ENCODE assay signal across 8 mouse cellular contexts in the genomic region with DNA sequence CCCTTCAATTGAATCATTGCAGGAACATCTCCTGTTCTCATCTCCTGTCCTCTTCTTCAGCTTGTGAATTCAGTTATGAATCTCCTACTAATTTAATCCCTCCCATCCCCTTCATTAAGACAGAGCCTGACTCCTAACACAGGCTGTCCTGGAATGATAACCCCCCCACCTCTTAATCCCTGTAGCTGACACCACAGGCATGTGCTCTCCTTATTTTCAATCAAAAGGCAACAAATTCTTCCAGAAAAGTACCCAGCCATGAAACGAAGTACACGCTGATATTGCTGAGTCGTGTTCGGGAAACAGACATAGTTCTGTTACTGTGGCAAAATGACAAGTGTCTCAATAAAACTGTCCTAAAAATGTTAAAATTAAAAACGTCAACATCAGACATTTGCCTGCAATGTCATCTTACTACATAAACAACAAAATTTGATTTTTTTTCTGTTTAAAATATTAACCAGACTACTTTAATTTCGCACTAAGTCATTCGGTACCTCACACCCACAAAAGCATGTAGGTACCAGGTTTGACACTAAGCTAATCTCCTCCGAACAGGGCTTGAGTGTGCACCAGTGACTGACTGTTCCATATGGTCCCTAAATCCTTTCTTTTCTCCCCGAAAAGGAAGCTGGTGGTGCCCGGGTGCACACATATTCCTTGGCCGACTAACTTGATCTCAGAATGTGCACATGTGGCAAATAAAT. TPM values are rescaled to one million over a fixed set of nuclear protein-coding genes. Genes with fewer than 3 reads are reported as not detected.
DNase-seq lines count a peak whose midpoint lies in the region; ATAC-seq and TF ChIP-seq lines count a peak whose summit lies in the region.

No protein-coding gene starts in this region.

- peak overlapping the region; percentile 52 for H3K9ac ChIP-seq in limb, embryonic 14.5 days (ENCODE audit: low read depth, low read length, severe bottlenecking)

- TF ChIP-seq CTCF in C2C12 (IDR thresholded peaks at IDR 0.05; ENCODE audit: control insufficient read depth, insufficient read depth, insufficient read length) = no peak
- no peak for TF ChIP-seq CTCF in small intestine, adult 2 months (IDR thresholded peaks at IDR 0.05; ENCODE audit: extremely low read depth, insufficient read length, insufficient replicate concordance, low read depth, low read length)

- H3K4me3 ChIP-seq in C2C12 (ENCODE audit: insufficient read depth, poor library complexity, severe bottlenecking) = peak overlapping the region; percentile 58
- peak overlapping the region; percentile 96 for H3K4me3 ChIP-seq in erythroblast, embryonic 14.5 days (replicated peaks)
- peak overlapping the region; percentile 57 for H3K4me3 ChIP-seq in limb, embryonic 14.5 days (replicated peaks; ENCODE audit: low read length)
- peak overlapping the region; percentile 79 for H3K4me3 ChIP-seq in small intestine, adult 2 months (ENCODE audit: low read depth, low read length)

- ATAC-seq in frontal cortex, adult (ENCODE audit: low TSS enrichment) = peak; percentile 32
- ATAC-seq in limb, embryonic 14.5 days (ENCODE audit: low FRiP score, low read depth) = 0 out of 2 replicates have a peak, but pooled peaks have one; percentile 1

- peak overlapping the region; percentile 54 for H3K4me2 ChIP-seq in limb, embryonic 14.5 days (replicated peaks; ENCODE audit: low read depth, low read length, severe bottlenecking)

- no peaks in the 10 kb centered on the region for H3K27me3 ChIP-seq in C2C12 (ENCODE audit: control insufficient read depth, insufficient read depth, insufficient read length)
- no peaks in the 10 kb centered on the region for H3K27me3 ChIP-seq in erythroblast, embryonic 14.5 days (ENCODE audit: control insufficient read depth)
- H3K27me3 ChIP-seq in limb, embryonic 14.5 days (ENCODE audit: control insufficient read depth, insufficient read depth, low read length) = no peaks in the 10 kb centered on the region
- no peaks in the 10 kb centered on the region for H3K27me3 ChIP-seq in small intestine, adult 2 months (ENCODE audit: control insufficient read depth, insufficient read depth, low read length)

- H3K36me3 ChIP-seq in C2C12 (ENCODE audit: control insufficient read depth, insufficient read depth) = peaks cover 37% of the 10 kb centered on the region
- H3K36me3 ChIP-seq in erythroblast, embryonic 14.5 days (ENCODE audit: control insufficient read depth) = peaks cover 44% of the 10 kb centered on the region
- peaks cover 41% of the 10 kb centered on the region for H3K36me3 ChIP-seq in limb, embryonic 14.5 days (ENCODE audit: control insufficient read depth, insufficient read depth, low read length)
- H3K36me3 ChIP-seq in small intestine, adult 2 months (ENCODE audit: control insufficient read depth, insufficient read depth, low read length) = peaks cover 25% of the 10 kb centered on the region

- peaks cover 12% of the 10 kb centered on the region for H3K4me1 ChIP-seq in erythroblast, embryonic 14.5 days (ENCODE audit: control insufficient read depth)
- 0 out of 2 replicates have a peak, but pooled peaks cover 4% of the 10 kb centered on the region for H3K4me1 ChIP-seq in limb, embryonic 14.5 days (ENCODE audit: control insufficient read depth, insufficient read depth, low read length)
- peaks cover 2% of the 10 kb centered on the region; the same call in 1 of the 2 replicates for H3K4me1 ChIP-seq in small intestine, adult 2 months (ENCODE audit: control insufficient read depth, insufficient read depth, insufficient read length, low read length)

- TF ChIP-seq POLR2A in limb, embryonic 14.5 days (IDR thresholded peaks at IDR 0.05; ENCODE audit: borderline replicate concordance, extremely low read depth, insufficient read depth, insufficient read length) = no peak
- TF ChIP-seq POLR2A in small intestine, adult 2 months (IDR thresholded peaks at IDR 0.05; ENCODE audit: low read depth, low read length) = no peak

- H3K9me3 ChIP-seq in erythroblast, embryonic 14.5 days (ENCODE audit: control insufficient read depth, low read length) = no peaks in the 10 kb centered on the region
- no peaks in the 10 kb centered on the region for H3K9me3 ChIP-seq in limb, embryonic 14.5 days (ENCODE audit: control insufficient read depth, low read length)

- H3ac ChIP-seq in C2C12 (ENCODE audit: control insufficient read depth, insufficient read length, low read depth) = peak overlapping the region; percentile 67

- peak overlapping the region; percentile 84 for H3K27ac ChIP-seq in limb, embryonic 14.5 days (replicated peaks; ENCODE audit: low read depth, low read length)
- H3K27ac ChIP-seq in small intestine, adult 2 months (ENCODE audit: insufficient read depth, low read depth, low read length) = peak overlapping the region; percentile 47

- 28% methylated on average over 11 of the region's 11 CpGs for WGBS in limb, embryonic 14.5 days
- 9% methylated on average over 11 of the region's 11 CpGs for WGBS in small intestine, adult 2 months

- peaks cover 36% of the 10 kb centered on the region for H3K79me3 ChIP-seq in C2C12 (ENCODE audit: low read depth)

- no peak for DNase-seq in frontal cortex, postnatal 36 days (ENCODE audit: low spot score in 2 of 2)
- no peak for DNase-seq in limb, embryonic 14.5 days (ENCODE audit: low spot score)
- no peak for DNase-seq in right cerebral cortex, postnatal 25 days
- DNase-seq in frontal cortex, adult 2 months (ENCODE audit: extremely low spot score in 1 of 2, low spot score in 1 of 2) = no peak

- peaks cover 50% of the 10 kb centered on the region for H3K79me2 ChIP-seq in C2C12 (ENCODE audit: control insufficient read depth, insufficient read depth)

TF ChIP-seq in C2C12, 6 proteins besides CTCF, POLR2A, EP300 and RAD21:
- TF ChIP-seq USF1 (IDR thresholded peaks at IDR 0.05; ENCODE audit: low read depth) (no peak), MYOG (IDR thresholded peaks at IDR 0.05; ENCODE audit: control insufficient read depth, extremely low read depth, insufficient read length) (no peak), MAX (IDR thresholded peaks at IDR 0.05) (no peak), FOSL1 (IDR thresholded peaks at IDR 0.05; ENCODE audit: insufficient read depth, low read length, poor library complexity, severe bottlenecking) (no peak)

RNA-seq across cellular contexts. Expression of a gene that starts 0.6 kb away (rescaled TPM):
- polyA plus RNA-seq in C2C12 (2012; fragmentation: generic; extraction: Trizol) = 39.1 TPM
- polyA plus RNA-seq in erythroblast, embryonic 14.5 days (2012) = 10.9 and 16.4 TPM in 2 replicates
- 89.4 and 122 TPM in 2 replicates for polyA plus RNA-seq in limb, embryonic 14.5 days (2012; rRNA removed)
- 154 and 177 TPM in 2 replicates for polyA plus RNA-seq in limb, embryonic 14.5 days (2014; fragmentation: Nextera tagmentation; extraction: Ambion mirVana)
- polyA plus RNA-seq in small intestine, adult 2 months (2012; rRNA removed) = 14.6 and 29.9 TPM in 2 replicates
- 84.6 and 96.9 TPM in 2 replicates for polyA plus RNA-seq in frontal cortex, adult 2 months (2012; rRNA removed)

RNA-seq across cellular contexts. Expression of a gene that starts 0.8 kb away (rescaled TPM):
- polyA plus RNA-seq in C2C12 (2012; fragmentation: generic; extraction: Trizol) = 7.1 TPM
- 0.43 and 0.76 TPM in 2 replicates for polyA plus RNA-seq in erythroblast, embryonic 14.5 days (2012)
- 20.8 and 29.4 TPM in 2 replicates for polyA plus RNA-seq in limb, embryonic 14.5 days (2012; rRNA removed)
- 42.6 and 42.9 TPM in 2 replicates for polyA plus RNA-seq in limb, embryonic 14.5 days (2014; fragmentation: Nextera tagmentation; extraction: Ambion mirVana)
- polyA plus RNA-seq in small intestine, adult 2 months (2012; rRNA removed) = 0.83 and 1.5 TPM in 2 replicates
- 45.4 and 45.9 TPM in 2 replicates for polyA plus RNA-seq in frontal cortex, adult 2 months (2012; rRNA removed)
